Mouse (Mus musculus) embryonic fibroblast, embryonic 13.5 days (primary cell): ENCODE data around the gene Sept8.

ENCODE experiments used
- CTCF ChIP-seq: IDR thresholded peaks from 2 replicates; pipeline ENCODE4 v1.5.1; 2011; ENCODE audit warnings: mild to moderate bottlenecking, control low read depth, low read length, moderate library complexity, borderline replicate concordance; ENCODE audit not compliant: insufficient read depth
- POLR2A ChIP-seq: IDR thresholded peaks from 2 replicates; pipeline ENCODE4 v1.6.1; 2011; ENCODE audit warnings: low read depth, mild to moderate bottlenecking, control low read depth, low read length, moderate library complexity

DNA sequence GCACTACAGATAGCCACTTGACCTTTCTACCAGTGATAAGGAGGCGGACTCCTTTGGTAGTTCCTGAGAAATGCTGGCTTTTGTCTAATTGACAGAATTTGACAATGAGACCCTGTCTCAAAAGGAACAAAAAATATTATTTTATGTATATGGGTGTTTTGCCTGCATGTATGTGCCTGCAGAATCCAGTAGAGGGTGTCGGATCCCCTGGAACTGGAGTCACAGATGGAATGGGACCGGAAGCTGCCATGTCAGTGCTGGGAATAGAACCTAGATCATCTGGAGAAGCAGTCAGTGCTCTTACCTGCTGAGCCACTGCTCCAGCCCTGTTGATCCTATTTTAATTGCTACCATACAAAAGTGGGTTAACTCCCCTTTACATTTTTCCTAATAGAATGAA, 46.3 kb upstream of the Sept8 start:
- TF ChIP-seq CTCF (no peak), POLR2A (no peak)
